Mouse (Mus musculus) liver, embryonic 12.5 days (tissue): ENCODE measurements around the gene March9. TPM values are rescaled to one million over a fixed set of nuclear protein-coding genes. Genes with fewer than 3 reads are reported as not detected.
"Not testable (repeated sequence)": the region's sequence is repeated elsewhere in the genome, so short reads cannot be mapped to it uniquely, and the experiment has no call there.

Experiments used
- ATAC-seq: fragments of 200-750 bp; cut with Nextera tagmentation; 2 replicates; pipeline ENCODE4 v1.8.0; 2017; ENCODE audit warnings: moderate number of reproducible peaks, mild to moderate bottlenecking, moderate library complexity
- H3K27ac ChIP-seq: fragments of 300-500 bp; sonication (generic); 2 replicates; pipeline ENCODE4 v1.5.1; 2016; ENCODE audit warnings: mild to moderate bottlenecking
- H3K27me3 ChIP-seq: fragments of 300-500 bp; sonication (generic); replicated peaks from 2 replicates; pipeline ENCODE4 v1.6.1; 2016; ENCODE audit warnings: mild to moderate bottlenecking, moderate library complexity
- H3K36me3 ChIP-seq: fragments of 300-500 bp; sonication (generic); 2 replicates; pipeline ENCODE4 v1.6.1; 2016; ENCODE audit warnings: mild to moderate bottlenecking, moderate library complexity
- H3K4me1 ChIP-seq: fragments of 300-500 bp; sonication (generic); 2 replicates; pipeline ENCODE4 v1.6.1; 2016
- H3K4me2 ChIP-seq: fragments of 300-500 bp; sonication (generic); 2 replicates; pipeline ENCODE4 v1.6.1; 2016; ENCODE audit warnings: mild to moderate bottlenecking, moderate library complexity
- H3K4me3 ChIP-seq: fragments of 300-500 bp; sonication (generic); 2 replicates; pipeline ENCODE4 v1.5.1; 2016; ENCODE audit warnings: mild to moderate bottlenecking, moderate library complexity
- H3K9ac ChIP-seq: fragments of 300-500 bp; sonication (generic); 2 replicates; pipeline ENCODE4 v1.6.1; 2016; ENCODE audit warnings: mild to moderate bottlenecking, moderate library complexity
- H3K9me3 ChIP-seq: fragments of 300-500 bp; sonication (generic); replicated peaks from 2 replicates; pipeline ENCODE4 v1.6.1; 2016; ENCODE audit warnings: mild to moderate bottlenecking, moderate library complexity
- WGBS: fragments of 180-500 bp; shearing (Covaris S2); methylation state at CpG from one replicate; pipeline ENCODE4 v1.1.7; 2016; ENCODE audit not compliant: insufficient replicate concordance; 5-methylcytosine and 5-hydroxymethylcytosine counted together
- polyA plus RNA-seq: library from polyadenylated mRNA; unstranded; fragments of >200 nt; fragmentation: Nextera tagmentation; extraction: Ambion mirVana; gene quantifications from 2 replicates; pipeline ENCODE4 v1.2.1, GENCODE M21; 2016

The March9 gene
- polyA plus RNA-seq, 1 experiment from 2014 or later: 0.06 TPM

DNA sequence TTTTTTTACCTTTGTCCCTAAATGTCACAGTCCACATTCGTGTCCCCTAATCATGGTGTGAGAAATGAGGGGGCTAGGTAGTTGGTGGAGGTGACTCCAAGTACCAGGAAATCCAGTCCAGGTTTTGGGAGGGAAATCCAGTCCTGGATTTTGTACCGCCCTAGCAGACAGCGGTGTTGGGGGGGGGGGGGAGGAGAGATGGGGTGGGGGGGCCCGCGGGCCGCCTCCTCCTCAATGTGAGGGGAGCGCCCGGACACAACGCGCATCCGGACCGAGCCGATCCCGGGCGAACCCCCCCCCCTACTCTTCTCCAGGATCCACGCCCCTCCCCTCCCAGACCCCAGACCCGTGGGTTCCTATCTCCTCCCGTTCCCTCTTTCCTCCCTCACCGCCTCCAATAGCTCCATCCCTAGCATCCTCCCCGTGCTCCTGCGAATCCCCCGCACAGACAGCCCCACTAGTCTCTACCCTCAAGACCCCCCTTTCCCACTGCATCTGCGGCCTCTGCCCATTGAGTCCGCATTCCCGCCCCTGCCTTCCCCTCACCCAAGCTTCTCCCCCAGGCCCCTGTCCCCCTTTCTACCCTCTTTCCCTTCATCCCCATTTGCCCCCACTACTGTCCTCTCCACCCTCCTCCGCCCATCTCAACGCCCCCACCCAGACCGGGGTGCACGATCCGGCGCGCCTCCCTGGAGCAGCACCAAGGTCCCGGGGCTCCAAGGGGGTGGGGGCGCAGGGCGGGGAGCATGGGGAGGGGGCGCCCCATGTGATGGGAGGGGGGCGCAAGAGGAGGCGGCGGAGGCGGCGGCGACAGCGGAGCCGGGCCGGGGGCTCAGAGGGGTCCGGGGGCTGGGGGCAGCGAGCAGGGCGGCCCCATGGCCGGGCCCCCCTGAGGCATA, 18.9 kb upstream of the March9 start:
- 7% methylated on average over 42 of the region's 49 CpGs for WGBS
- Histone ChIP-seq H3K27me3 (peaks cover 89% of the 10 kb centered on the region), H3K4me2 (peak overlapping the region; percentile 77), H3K36me3 (no peaks in the 10 kb centered on the region), H3K4me1 (peaks cover 75% of the 10 kb centered on the region), H3K9ac (peak overlapping the region; percentile 24), H3K4me3 (peak overlapping the region; percentile 53), H3K27ac (no peak overlapping the region), H3K9me3 (no peaks in the 10 kb centered on the region)
- no peak for ATAC-seq

DNA sequence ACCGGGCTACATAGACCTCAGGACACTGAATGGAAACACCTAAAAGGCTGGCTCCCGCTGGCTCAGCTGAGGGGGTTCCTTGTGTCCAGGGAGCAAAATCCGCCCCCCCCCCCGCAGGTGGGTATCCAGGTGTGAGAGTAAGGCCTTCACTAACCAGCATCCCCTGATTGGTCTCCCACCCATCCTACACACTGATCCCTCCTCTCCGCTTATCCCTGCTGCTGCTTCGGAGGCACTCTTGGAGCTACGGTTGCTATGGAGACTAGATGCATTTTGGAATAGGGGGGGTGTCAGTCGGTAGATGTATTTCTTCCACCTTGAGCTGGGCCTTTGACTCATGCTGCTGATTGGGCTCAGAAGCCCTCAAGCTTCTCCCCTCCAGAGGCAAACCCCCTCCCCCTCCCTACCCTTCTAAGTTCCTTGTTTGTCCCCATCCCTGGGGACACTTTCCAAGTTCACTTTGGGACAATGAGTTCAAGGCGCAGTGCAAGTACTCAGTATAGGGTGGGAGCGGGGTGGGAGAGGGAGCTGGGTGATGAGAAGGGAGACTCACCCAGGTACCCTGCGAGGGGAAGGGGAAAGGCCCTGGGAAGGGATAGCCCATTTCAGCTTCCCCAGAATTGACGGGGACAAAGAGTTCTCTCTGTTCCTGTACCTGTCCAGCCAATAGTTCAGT, 18.2 kb upstream of the March9 start:
- no peak for ATAC-seq
- Histone ChIP-seq H3K9ac (no peak overlapping the region), H3K27ac (no peak overlapping the region), H3K9me3 (no peaks in the 10 kb centered on the region), H3K4me2 (peak overlapping the region; percentile 77), H3K4me3 (peak overlapping the region; percentile 53; the same call in 1 of the 2 replicates), H3K4me1 (peaks cover 75% of the 10 kb centered on the region), H3K36me3 (no peaks in the 10 kb centered on the region), H3K27me3 (peaks cover 81% of the 10 kb centered on the region)
- whole genome bisulfite sequencing: 31% methylated on average over 12 of the region's 12 CpGs

DNA sequence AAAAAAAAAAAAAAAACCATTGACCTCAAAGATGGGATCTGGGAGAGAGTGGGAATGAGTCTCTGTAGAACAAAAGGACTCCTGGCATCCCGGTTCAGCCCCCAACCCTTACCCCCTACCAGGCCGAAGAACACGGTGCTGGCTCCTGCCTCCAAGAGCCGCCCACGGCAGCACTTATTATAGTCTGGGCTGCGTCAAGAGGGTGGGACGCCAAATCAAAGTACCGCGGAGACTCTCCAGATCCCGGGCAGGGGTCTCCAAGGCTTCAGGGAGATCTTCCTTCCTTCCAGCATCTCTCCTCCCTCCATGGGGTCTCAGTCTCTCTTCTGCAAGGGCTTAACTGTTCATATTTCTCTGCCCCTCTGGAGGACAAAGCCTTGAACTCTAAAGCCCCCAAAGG, 17.5 kb upstream of the March9 start:
- Histone ChIP-seq H3K4me3 (no peak overlapping the region), H3K9me3 (no peaks in the 10 kb centered on the region), H3K27me3 (peaks cover 75% of the 10 kb centered on the region), H3K27ac (no peak overlapping the region), H3K4me1 (peaks cover 74% of the 10 kb centered on the region), H3K4me2 (no peak overlapping the region), H3K9ac (no peak overlapping the region), H3K36me3 (no peaks in the 10 kb centered on the region)
- WGBS: 52% methylated on average over 10 of the region's 10 CpGs
- no peak for ATAC-seq

DNA sequence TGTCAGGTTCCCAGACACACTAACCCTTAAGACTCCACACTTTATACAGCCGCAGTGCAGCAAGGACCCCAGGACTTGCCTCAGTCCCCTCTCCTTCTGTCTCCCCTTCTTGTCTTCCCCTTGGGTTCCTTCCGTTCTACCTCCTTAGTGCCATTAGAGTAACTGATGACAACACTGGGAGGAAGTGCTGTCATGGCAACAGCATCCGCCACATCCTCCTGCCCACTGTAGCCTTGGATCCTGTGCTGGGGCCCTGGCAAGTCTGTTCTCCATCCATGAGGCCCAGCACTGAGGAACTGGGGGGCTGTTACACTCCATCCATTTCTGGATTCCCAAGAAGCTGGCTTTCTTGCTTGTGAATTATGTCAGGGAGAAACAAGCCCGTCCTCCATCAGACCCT, 16.1 kb upstream of the March9 start:
- 28% methylated on average over 4 of the region's 4 CpGs for WGBS
- H3K9me3 ChIP-seq: no peaks in the 10 kb centered on the region
- H3K9ac ChIP-seq: no peak overlapping the region
- no peak overlapping the region for H3K27ac ChIP-seq
- no peak for ATAC-seq
- H3K4me3 ChIP-seq: peak overlapping the region; percentile 43
- peak overlapping the region; percentile 58 for H3K4me2 ChIP-seq
- H3K27me3 ChIP-seq: peaks cover 60% of the 10 kb centered on the region
- no peaks in the 10 kb centered on the region for H3K36me3 ChIP-seq
- H3K4me1 ChIP-seq: peaks cover 64% of the 10 kb centered on the region

DNA sequence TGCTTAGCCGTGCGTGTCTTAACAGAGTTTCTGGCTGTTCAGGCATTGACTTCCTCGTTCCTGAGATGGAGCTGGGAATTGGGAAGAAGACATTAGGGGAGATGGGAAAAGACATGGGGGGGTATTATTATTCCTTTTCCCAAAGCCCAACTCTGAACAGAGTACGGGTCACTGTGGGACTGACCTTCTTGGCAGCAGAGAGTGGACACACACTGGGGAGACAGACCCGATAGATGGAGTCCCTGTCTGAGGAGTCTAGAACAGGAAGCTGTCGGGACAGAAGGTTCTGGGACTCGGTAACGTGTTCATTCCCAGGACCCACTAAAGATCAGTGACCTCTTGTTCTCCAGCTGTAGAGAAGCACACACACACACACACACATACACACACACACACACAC, 15.7 kb upstream of the March9 start:
- Histone ChIP-seq H3K4me3 (peak overlapping the region; percentile 43), H3K4me1 (peaks cover 64% of the 10 kb centered on the region), H3K36me3 (no peaks in the 10 kb centered on the region), H3K27ac (no peak overlapping the region), H3K9me3 (no peaks in the 10 kb centered on the region), H3K4me2 (peak overlapping the region; percentile 58), H3K9ac (peak overlapping the region; percentile 43), H3K27me3 (peaks cover 56% of the 10 kb centered on the region)
- WGBS: 19% methylated on average over 8 of the region's 8 CpGs
- no peak for ATAC-seq

DNA sequence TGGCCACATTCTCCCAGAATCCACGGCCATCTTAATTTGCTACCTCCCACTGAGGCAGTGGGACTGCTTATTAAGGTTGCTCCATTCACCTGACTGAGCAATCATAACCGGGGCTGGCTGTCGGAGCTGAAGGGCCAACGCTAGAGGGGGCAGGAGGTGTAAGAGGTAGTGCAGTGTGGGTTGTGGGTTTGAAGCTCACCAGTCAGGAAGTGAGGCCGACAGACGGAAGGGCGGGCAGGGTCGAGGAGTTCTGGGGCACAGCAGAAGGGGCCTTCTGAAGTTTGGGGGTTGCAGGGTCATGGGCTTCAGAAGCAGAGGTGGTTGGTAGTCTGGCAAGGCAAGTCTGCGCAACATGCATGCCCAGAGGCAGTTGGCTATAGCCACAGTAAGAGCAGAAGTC, 15.1 kb upstream of the March9 start, which contains the start of gene Agap2:
Gene Agap2 (plus strand): TSS at position 205 of the 400 bp plus-strand sequence.
- Histone ChIP-seq H3K27ac (no peak within 1 kb of the TSS), H3K36me3 (no peaks in the 10 kb centered on the region), H3K4me1 (peaks cover 59% of the 10 kb centered on the region), H3K4me2 (peak within 1 kb of the TSS; percentile 58), H3K27me3 (peaks cover 50% of the 10 kb centered on the region), H3K4me3 (peak within 1 kb of the TSS; percentile 43), H3K9me3 (no peaks in the 10 kb centered on the region), H3K9ac (peak within 1 kb of the TSS; percentile 43)
- WGBS: 16% methylated on average over 9 of the region's 9 CpGs
- 0 out of 2 replicates have a peak, but pooled peaks have one; percentile 25 for ATAC-seq

DNA sequence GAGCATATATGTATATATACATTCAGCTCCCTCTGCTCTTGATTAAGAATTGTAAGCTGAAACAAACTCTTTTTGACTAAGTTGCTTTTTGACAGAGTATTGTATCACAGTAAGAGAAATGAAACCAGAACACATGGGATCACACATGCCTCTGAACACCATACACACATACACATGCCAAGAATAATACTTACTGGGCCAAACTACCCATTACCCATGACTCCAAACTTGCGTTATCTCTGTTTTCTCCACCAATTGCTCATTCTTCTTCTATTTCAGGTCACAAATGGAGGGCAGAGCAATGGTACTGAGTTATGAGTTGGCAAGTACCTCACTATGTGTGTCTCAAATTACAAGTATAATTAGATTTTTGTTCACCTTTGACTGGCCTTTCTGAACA, 14.0 kb upstream of the March9 start:
- Histone ChIP-seq H3K27ac (no peak overlapping the region), H3K4me1 (peaks cover 57% of the 10 kb centered on the region), H3K9ac (no peak overlapping the region), H3K4me2 (no peak overlapping the region), H3K4me3 (no peak overlapping the region), H3K9me3 (no peaks in the 10 kb centered on the region), H3K36me3 (no peaks in the 10 kb centered on the region; the same call in 1 of the 2 replicates), H3K27me3 (peaks cover 39% of the 10 kb centered on the region)
- 91% methylated on average over 1 of the region's 1 CpGs for WGBS
- no peak for ATAC-seq

DNA sequence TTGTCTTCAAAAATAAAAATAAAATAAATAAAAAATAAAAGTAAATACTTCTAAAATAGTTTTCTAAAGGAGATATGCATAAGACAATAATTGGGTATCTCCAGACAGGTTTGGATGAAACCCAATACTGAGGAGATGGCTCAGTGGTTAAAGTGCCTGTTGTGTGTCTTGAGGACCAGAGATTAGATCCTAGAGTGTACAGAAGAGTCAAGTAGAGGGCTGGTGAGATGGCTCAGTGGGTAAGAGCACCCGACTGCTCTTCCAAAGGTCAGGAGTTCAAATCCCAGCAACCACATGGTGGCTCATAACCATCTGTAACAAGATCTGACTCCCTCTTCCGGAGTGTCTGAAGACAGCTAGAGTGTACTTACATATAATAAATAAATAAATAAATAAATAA, 13.0 kb upstream of the March9 start:
- H3K4me2 ChIP-seq, H3K36me3 ChIP-seq, H3K4me3 ChIP-seq, H3K9ac ChIP-seq, H3K27ac ChIP-seq, ATAC-seq, H3K9me3 ChIP-seq: not testable (repeated sequence)
- Histone ChIP-seq H3K4me1 (peaks cover 57% of the 10 kb centered on the region), H3K27me3 (peaks cover 29% of the 10 kb centered on the region)
- 69% methylated on average over 2 of the region's 2 CpGs for WGBS

DNA sequence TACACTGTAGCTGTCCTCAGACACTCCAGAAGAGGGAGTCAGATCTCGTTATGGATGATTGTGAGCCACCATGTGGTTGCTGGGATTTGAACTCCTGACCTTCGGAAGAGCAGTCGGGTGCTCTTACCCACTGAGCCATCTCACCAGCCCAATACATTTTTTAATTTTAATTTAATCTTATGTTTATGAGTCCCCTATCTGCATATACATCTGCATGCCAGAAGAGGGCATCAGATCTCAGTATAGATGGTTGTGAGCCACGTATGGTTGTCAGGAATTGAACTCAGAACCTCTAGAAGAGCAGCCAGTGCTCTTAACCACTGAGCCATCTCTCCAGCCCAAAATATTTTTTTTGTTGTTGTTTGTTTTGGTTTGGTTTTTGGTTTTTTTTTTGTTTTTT, 12.3 kb upstream of the March9 start:
- not testable (repeated sequence) for ATAC-seq, H3K9me3 ChIP-seq
- peaks cover 54% of the 10 kb centered on the region for H3K4me1 ChIP-seq

DNA sequence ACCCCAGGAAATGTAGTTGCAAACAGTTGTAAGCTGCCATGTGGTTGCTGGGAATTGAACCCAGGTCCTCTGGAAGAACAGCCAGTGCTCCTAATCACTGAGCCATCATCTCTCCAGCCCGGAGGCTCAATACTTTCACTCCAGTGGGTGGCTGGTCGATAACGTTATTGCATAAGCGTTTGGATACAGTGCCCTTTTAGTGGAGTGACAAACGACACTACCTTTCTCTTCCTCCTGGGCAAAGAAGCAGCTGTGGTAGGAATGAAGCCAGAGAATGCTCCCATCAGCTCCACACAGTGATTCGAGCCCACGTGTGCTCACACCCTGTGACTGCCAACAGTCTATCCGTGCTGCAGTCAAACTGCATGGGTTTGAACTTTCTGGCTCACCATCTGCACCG, 11.2 kb upstream of the March9 start:
- WGBS: 49% methylated on average over 9 of the region's 9 CpGs
- H3K4me1 ChIP-seq: peaks cover 52% of the 10 kb centered on the region
- peak overlapping the region; percentile 79 for H3K4me2 ChIP-seq
- H3K27me3 ChIP-seq: peaks cover 13% of the 10 kb centered on the region
- peak overlapping the region; percentile 76 for H3K4me3 ChIP-seq
- no peak for ATAC-seq
- peak overlapping the region; percentile 67 for H3K9ac ChIP-seq
- H3K9me3 ChIP-seq: no peaks in the 10 kb centered on the region
- H3K27ac ChIP-seq: no peak overlapping the region
- H3K36me3 ChIP-seq: peaks cover 26% of the 10 kb centered on the region

More for the DNA sequence above, 12.3 kb upstream of the March9 start:
- H3K9ac ChIP-seq, H3K4me2 ChIP-seq, H3K4me3 ChIP-seq, H3K27ac ChIP-seq: not testable (repeated sequence)
- Histone ChIP-seq H3K27me3 (peaks cover 23% of the 10 kb centered on the region), H3K36me3 (peaks cover 16% of the 10 kb centered on the region)
- 86% methylated on average over 4 of the region's 4 CpGs for WGBS

DNA sequence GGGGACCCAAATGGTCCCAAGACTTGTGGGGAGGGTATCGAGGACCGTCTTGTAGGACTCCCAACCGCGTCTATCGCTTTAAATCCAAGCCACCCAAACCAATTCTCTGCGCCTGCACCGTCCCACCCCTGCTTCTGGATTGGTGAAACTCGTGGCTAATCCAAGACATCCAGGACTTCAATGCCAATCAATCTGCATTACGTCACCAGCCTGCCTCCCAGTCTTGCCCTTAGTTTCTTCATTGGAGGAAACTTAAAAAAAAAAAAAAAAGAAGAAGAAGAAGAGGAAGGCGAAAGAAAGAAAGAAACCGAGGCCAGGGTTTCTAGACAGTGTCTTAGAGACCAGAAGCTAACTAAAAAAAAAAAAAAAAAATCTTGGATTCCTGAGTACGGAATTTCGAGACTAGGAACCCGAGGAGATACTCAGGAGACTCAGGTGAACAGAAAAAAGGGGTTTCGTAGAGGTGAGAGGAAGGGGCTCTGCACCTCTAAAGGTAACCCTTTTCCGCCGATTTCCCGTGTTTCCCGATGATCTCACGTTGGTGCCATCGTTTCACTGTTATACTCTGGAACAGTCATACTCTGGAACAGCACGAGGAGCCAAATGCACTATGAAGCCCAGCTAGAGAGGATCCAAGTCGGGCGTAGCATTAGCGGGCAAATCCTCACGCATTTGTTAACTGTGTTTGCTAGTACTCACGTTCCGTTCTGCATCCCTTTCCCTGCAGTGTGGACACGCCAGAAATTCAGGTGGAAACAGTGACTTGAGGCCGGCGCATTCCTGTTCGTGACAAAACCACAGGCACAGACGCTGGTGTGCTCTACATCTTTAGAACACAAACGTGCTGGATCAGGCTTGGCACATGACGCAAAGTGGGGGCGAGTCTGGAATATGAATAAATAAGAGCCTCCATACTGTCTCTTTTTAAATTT, 10.5 kb upstream of the March9 start, which contains the start of gene Tspan31:
Gene Tspan31 (minus strand): TSS at position 75 of the 932 bp plus-strand sequence.
- Histone ChIP-seq H3K4me1 (peaks cover 52% of the 10 kb centered on the region), H3K4me3 (peak within 1 kb of the TSS; percentile 76), H3K4me2 (peak within 1 kb of the TSS; percentile 79), H3K36me3 (peaks cover 34% of the 10 kb centered on the region), H3K27ac (peak within 1 kb of the TSS; percentile 80), H3K27me3 (peaks cover 6% of the 10 kb centered on the region), H3K9ac (peak within 1 kb of the TSS; percentile 78), H3K9me3 (no peaks in the 10 kb centered on the region)
- ATAC-seq: peak; percentile 85
- 1% methylated on average over 36 of the region's 36 CpGs for WGBS
